Mouse (Mus musculus) adrenal gland, adult 18-20 months (tissue): ENCODE measurements around the gene Acadsb. TPM values are rescaled to one million over a fixed set of nuclear protein-coding genes. Genes with fewer than 3 reads are reported as not detected.

Source experiments
- DNase-seq, 2 experiments: peaks; one replicate each; pipeline ENCODE4 v3.0.0; 2021 to 2022; ENCODE audit warnings: low spot score in 2 of 2
- total RNA-seq, 2 experiments: library from RNA; stranded (reverse); gene quantifications; 1 replicate in 1 of 2; 2 replicates in 1 of 2; pipeline ENCODE4 v1.2.3; 2021

The Acadsb gene
- total RNA-seq, 2 experiments from 2014 or later, result 188 to 685 TPM

- DNase-seq, result no peak
Measured at GRCm38 (mm10) chr7:131456714-131457113, 46.3 kb downstream of the Acadsb start.

GRCm38 (mm10) chr7:131465117-131465601 is 54.8 kb downstream of the Acadsb start:
- DNase-seq, result no peak

GRCm38 (mm10) chr7:131465735-131466134 is 55.3 kb downstream of the Acadsb start:
- DNase-seq, result no peak

- no peak for DNase-seq
Measured at GRCm38 (mm10) chr7:131467312-131467711, 56.9 kb downstream of the Acadsb start.

GRCm38 (mm10) chr7:131469506-131469905 is 59.1 kb downstream of the Acadsb start:
- DNase-seq, result no peak

GRCm38 (mm10) chr7:131471551-131471950 is 61.1 kb downstream of the Acadsb start:
- DNase-seq, result no peak

- DNase-seq, result no peak
Measured at GRCm38 (mm10) chr7:131477140-131477539, 66.7 kb downstream of the Acadsb start.

GRCm38 (mm10) chr7:131478403-131478802 is 68.0 kb downstream of the Acadsb start:
- DNase-seq, result no peak

Other genes starting within 250 kb of the Acadsb start
- not detected for gene 5430419D17Rik, start 236.2 kb upstream of the Acadsb start, total RNA-seq
- gene Cuzd1, start 88.3 kb upstream of the Acadsb start, total RNA-seq, result not detected
- gene Fam24b, start 81.1 kb upstream of the Acadsb start, total RNA-seq, result not detected
- not detected for gene Fam24a, start 76.7 kb upstream of the Acadsb start, total RNA-seq
- gene 2310057M21Rik, start 47.8 kb upstream of the Acadsb start, total RNA-seq, result 10 to 100 TPM; 11.2 to 17.2 TPM
- 10 to 100 TPM; 16.4 to 24.9 TPM for gene Pstk, start 39.5 kb upstream of the Acadsb start, total RNA-seq
- gene Ikzf5, start 80 bp upstream of the Acadsb start, total RNA-seq, result 10 to 100 TPM; 25.2 to 38.1 TPM
- gene Hmx3, start 132.3 kb downstream of the Acadsb start, total RNA-seq, result not detected
- not detected for gene Hmx2, start 138.2 kb downstream of the Acadsb start, total RNA-seq
- 10 to 100 TPM; 57.0 to 69.0 TPM for gene Bub3, start 149.6 kb downstream of the Acadsb start, total RNA-seq